ENCODE assay signal across 8 mouse cellular contexts in the genomic region with DNA sequence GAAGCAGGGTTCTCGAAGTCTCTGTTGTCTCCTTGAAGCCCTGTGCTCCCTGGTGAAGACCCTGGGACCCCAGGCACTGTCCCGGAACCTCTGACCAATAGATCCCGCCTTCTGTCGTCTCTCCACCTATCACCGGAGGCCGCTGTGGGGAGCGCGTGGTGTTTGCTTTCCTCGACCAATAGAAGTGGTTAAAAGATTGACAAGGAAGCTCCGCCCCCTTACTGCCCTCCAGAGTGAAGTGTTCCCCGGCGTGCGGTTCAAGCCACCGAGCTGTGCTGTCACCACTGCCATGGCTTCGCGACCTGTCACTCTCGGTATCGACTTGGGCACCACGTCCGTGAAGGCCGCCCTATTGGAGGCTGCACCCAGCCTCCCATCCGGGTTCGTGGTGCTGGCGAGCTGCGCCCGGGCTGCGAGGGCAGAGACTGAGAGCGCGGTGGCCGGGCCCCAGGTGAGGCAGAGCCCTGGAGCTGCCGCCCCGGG. TPM values are rescaled to one million over a fixed set of nuclear protein-coding genes. Genes with fewer than 3 reads are reported as not detected.
DNase-seq lines count a peak whose midpoint lies in the region; ATAC-seq and TF ChIP-seq lines count a peak whose summit lies in the region.

A gene (plus strand): TSS at position 231 of the 483 bp plus-strand sequence.

- dilution Hi-C loops in CH12.LX (cut with MboI; ENCODE audit: extremely low pct_ligation_motif_present, extremely low pct_unique_long_range_greater_than_20kb, low sequenced_read_pairs) = no loop called here

- H3K4me3 ChIP-seq in CH12.LX (replicated peaks in 1 of 3; ENCODE audit: low read depth in 2 of 3, low read length in 2 of 3, poor library complexity in 1 of 3) = peak within 1 kb of the TSS; percentile 70 to 91 (median 79)
- H3K4me3 ChIP-seq in forebrain, embryonic 12.5 days (replicated peaks) = peak within 1 kb of the TSS; percentile 61
- H3K4me3 ChIP-seq in heart, postnatal 0 days (ENCODE audit: low read depth, low read length) = peak within 1 kb of the TSS; percentile 67
- H3K4me3 ChIP-seq in liver, embryonic 16.5 days (ENCODE audit: low read depth, low read length) = peak within 1 kb of the TSS; percentile 76
- peak within 1 kb of the TSS; percentile 68 for H3K4me3 ChIP-seq in neural tube, embryonic 13.5 days
- H3K4me3 ChIP-seq in testis, adult 2 months (ENCODE audit: control insufficient read depth, low read depth, low read length) = peak within 1 kb of the TSS; percentile 86

- peaks cover 6 to 25% of the 10 kb centered on the region in 2 experiments; a peak in 3 of 4 replicates for H3K4me1 ChIP-seq in CH12.LX (ENCODE audit: control insufficient read depth in 1 of 2, insufficient read depth in 2 of 2)
- peaks cover 16% of the 10 kb centered on the region for H3K4me1 ChIP-seq in forebrain, embryonic 12.5 days
- H3K4me1 ChIP-seq in heart, postnatal 0 days (ENCODE audit: control insufficient read depth, insufficient read depth) = peaks cover 8% of the 10 kb centered on the region; the same call in 1 of the 2 replicates
- peaks cover 13% of the 10 kb centered on the region for H3K4me1 ChIP-seq in liver, embryonic 16.5 days (ENCODE audit: control insufficient read depth, low read depth, low read length)
- peaks cover 27% of the 10 kb centered on the region for H3K4me1 ChIP-seq in neural tube, embryonic 13.5 days (replicated peaks)
- H3K4me1 ChIP-seq in testis, adult 2 months (ENCODE audit: control insufficient read depth, insufficient read depth, low read length) = peaks cover 11% of the 10 kb centered on the region

- H3K27me3 ChIP-seq in CH12.LX (replicated peaks) = peaks cover 2% of the 10 kb centered on the region
- peaks cover 10% of the 10 kb centered on the region; the same call in 1 of the 2 replicates for H3K27me3 ChIP-seq in forebrain, embryonic 12.5 days
- H3K27me3 ChIP-seq in heart, postnatal 0 days (ENCODE audit: control insufficient read depth, insufficient read depth, low read length) = no peaks in the 10 kb centered on the region
- no peaks in the 10 kb centered on the region for H3K27me3 ChIP-seq in liver, embryonic 16.5 days (ENCODE audit: control insufficient read depth, insufficient read depth, low read depth, low read length)
- no peaks in the 10 kb centered on the region for H3K27me3 ChIP-seq in neural tube, embryonic 13.5 days
- H3K27me3 ChIP-seq in testis, adult 2 months (ENCODE audit: control insufficient read depth, insufficient read depth, low read length) = no peaks in the 10 kb centered on the region

- no peak within 1 kb of the TSS for H3K27ac ChIP-seq in CH12.LX (ENCODE audit: insufficient read depth, low read depth)
- 0 out of 2 replicates have a peak within 1 kb of the TSS, but pooled peaks have one; percentile 19 for H3K27ac ChIP-seq in forebrain, embryonic 12.5 days
- H3K27ac ChIP-seq in heart, postnatal 0 days (ENCODE audit: low read depth) = peak within 1 kb of the TSS; percentile 54
- H3K27ac ChIP-seq in liver, embryonic 16.5 days (ENCODE audit: low read length) = peak within 1 kb of the TSS; percentile 82
- peak within 1 kb of the TSS; percentile 49 for H3K27ac ChIP-seq in neural tube, embryonic 13.5 days (replicated peaks)
- H3K27ac ChIP-seq in testis, adult 2 months (ENCODE audit: control insufficient read depth, insufficient read depth, low read depth, low read length) = peak within 1 kb of the TSS; percentile 56

- TF ChIP-seq EP300 in CH12.LX (IDR thresholded peaks at IDR 0.05; ENCODE audit: low read length) = no peak
- no peak for TF ChIP-seq EP300 in heart, postnatal 0 days (IDR thresholded peaks at IDR 0.05; ENCODE audit: low read depth)

- DNase-seq in CH12.LX (ENCODE audit: extremely low read depth) = peak; percentile 99
- peak; percentile 95 for DNase-seq in c-Kit-positive CD71-positive TER-119-negative erythroid progenitor cells, embryonic 14.5 days (ENCODE audit: low read depth)
- peak; percentile 99 for DNase-seq in heart, postnatal 0 days (ENCODE audit: low spot score)
- peak; percentile 94 to 96 for DNase-seq in kidney, postnatal 4 days

- H3K79me2 ChIP-seq in CH12.LX (replicated peaks; ENCODE audit: control insufficient read depth, extremely low read depth, insufficient read depth, poor library complexity, severe bottlenecking) = no peaks in the 10 kb centered on the region

- H3K9ac ChIP-seq in CH12.LX (ENCODE audit: insufficient read depth, low read depth) = peak within 1 kb of the TSS; percentile 76
- peak within 1 kb of the TSS; percentile 78 for H3K9ac ChIP-seq in forebrain, embryonic 12.5 days
- peak within 1 kb of the TSS; percentile 62 for H3K9ac ChIP-seq in heart, postnatal 0 days (replicated peaks; ENCODE audit: low read depth, low read length)
- H3K9ac ChIP-seq in liver, embryonic 16.5 days (ENCODE audit: low read depth, low read length) = peak within 1 kb of the TSS; percentile 82
- H3K9ac ChIP-seq in neural tube, embryonic 13.5 days = peak within 1 kb of the TSS; percentile 84

- TF ChIP-seq POLR2A in CH12.LX (IDR thresholded peaks at IDR 0.05; ENCODE audit: low read depth, low read length) = peak; percentile 65
- peak; percentile 78; the same call in 1 of the 2 replicates for TF ChIP-seq POLR2A in testis, adult 2 months (IDR thresholded peaks at IDR 0.05; ENCODE audit: control insufficient read depth, low read depth, low read length)

- in situ Hi-C loops in CH12.LX (cut with MboI; ENCODE audit: low pct_ligation_motif_present, low pct_unique_long_range_greater_than_20kb, low sequenced_read_pairs) = no loop called here

- TF ChIP-seq RAD21 in CH12.LX (IDR thresholded peaks at IDR 0.05; ENCODE audit: low read depth, low read length) = no peak

- no peak for TF ChIP-seq CTCF in CH12.LX (conservative IDR thresholded peaks at IDR 0.05 in 1 of 2, IDR thresholded peaks at IDR 0.05 in 1 of 2; ENCODE audit: low read depth in 2 of 2, low read length in 2 of 2)
- no peak for TF ChIP-seq CTCF in heart, postnatal 0 days (IDR thresholded peaks at IDR 0.05; ENCODE audit: low read depth)
- TF ChIP-seq CTCF in testis, adult 2 months (IDR thresholded peaks at IDR 0.05; ENCODE audit: control insufficient read depth, insufficient read depth, insufficient replicate concordance, low read depth, low read length) = no peak

- under 1% methylated on average over 31 of the region's 32 CpGs for WGBS in forebrain, embryonic 12.5 days
- under 1% methylated on average over 32 of the region's 32 CpGs for WGBS in heart, postnatal 0 days
- WGBS in liver, embryonic 16.5 days (ENCODE audit: insufficient replicate concordance) = under 1% methylated on average over 32 of the region's 32 CpGs
- under 1% methylated on average over 32 of the region's 32 CpGs for WGBS in neural tube, embryonic 13.5 days

- peaks cover 0 to 7% of the 10 kb centered on the region in 2 experiments for H3K36me3 ChIP-seq in CH12.LX (replicated peaks in 1 of 2; ENCODE audit: control insufficient read depth in 1 of 2, insufficient read depth in 1 of 2, low read length in 1 of 2)
- H3K36me3 ChIP-seq in forebrain, embryonic 12.5 days (replicated peaks) = no peaks in the 10 kb centered on the region
- H3K36me3 ChIP-seq in heart, postnatal 0 days (replicated peaks; ENCODE audit: control insufficient read depth, insufficient read depth, low read length) = peaks cover 7% of the 10 kb centered on the region; the same call in 1 of the 2 replicates
- H3K36me3 ChIP-seq in liver, embryonic 16.5 days (ENCODE audit: control insufficient read depth, insufficient read depth) = no peaks in the 10 kb centered on the region
- peaks cover 17% of the 10 kb centered on the region for H3K36me3 ChIP-seq in neural tube, embryonic 13.5 days
- no peaks in the 10 kb centered on the region for H3K36me3 ChIP-seq in testis, adult 2 months (ENCODE audit: control insufficient read depth, insufficient read depth, low read length)

- H3K4me2 ChIP-seq in CH12.LX (ENCODE audit: insufficient read depth, low read depth, poor library complexity, severe bottlenecking) = peak within 1 kb of the TSS; percentile 90
- H3K4me2 ChIP-seq in forebrain, embryonic 12.5 days = peak within 1 kb of the TSS; percentile 95
- H3K4me2 ChIP-seq in heart, postnatal 0 days (ENCODE audit: low read depth, low read length) = peak within 1 kb of the TSS; percentile 84
- peak within 1 kb of the TSS; percentile 88 for H3K4me2 ChIP-seq in liver, embryonic 16.5 days (ENCODE audit: low read depth, low read length)
- H3K4me2 ChIP-seq in neural tube, embryonic 13.5 days = peak within 1 kb of the TSS; percentile 86

- ATAC-seq in forebrain, embryonic 12.5 days (ENCODE audit: low FRiP score) = peak; percentile 98
- ATAC-seq in heart, postnatal 0 days (ENCODE audit: insufficient read depth, low read depth) = peak; percentile 97
- peak; percentile 97 for ATAC-seq in liver, embryonic 16.5 days (ENCODE audit: low read depth)
- peak; percentile 98 for ATAC-seq in neural tube, embryonic 13.5 days (ENCODE audit: low read depth)

- H3K9me3 ChIP-seq in CH12.LX (replicated peaks; ENCODE audit: low read length) = no peaks in the 10 kb centered on the region
- H3K9me3 ChIP-seq in forebrain, embryonic 12.5 days = no peaks in the 10 kb centered on the region
- no peaks in the 10 kb centered on the region for H3K9me3 ChIP-seq in heart, postnatal 0 days (replicated peaks; ENCODE audit: control insufficient read depth, low read length)
- no peaks in the 10 kb centered on the region for H3K9me3 ChIP-seq in liver, embryonic 16.5 days (replicated peaks; ENCODE audit: control insufficient read depth, low read length)
- H3K9me3 ChIP-seq in neural tube, embryonic 13.5 days = no peaks in the 10 kb centered on the region

TF ChIP-seq in CH12.LX, 34 proteins besides CTCF, POLR2A, EP300 and RAD21 (continues in another document):
- TF ChIP-seq HCFC1 (IDR thresholded peaks at IDR 0.05; ENCODE audit: low read depth, low read length) (peak; percentile 58; the same call in 1 of the 2 replicates), TBP (conservative IDR thresholded peaks at IDR 0.05; ENCODE audit: low read depth, low read length) (peak; percentile 69), USF1 (IDR thresholded peaks at IDR 0.05; ENCODE audit: low read depth, low read length) (no peak), PAX5 (IDR thresholded peaks at IDR 0.05; ENCODE audit: low read length) (no peak), MYC (IDR thresholded peaks at IDR 0.05; ENCODE audit: low read depth, low read length) (peak; percentile 71; the same call in 1 of the 2 replicates), ZC3H11A (IDR thresholded peaks at IDR 0.05; ENCODE audit: low read depth, low read length) (no peak), CHD2 (IDR thresholded peaks at IDR 0.05; ENCODE audit: low read length) (peak; percentile 68; the same call in 1 of the 2 replicates)

RNA-seq across cellular contexts. Expression of the gene that starts here (rescaled TPM):
- 1.5 and 1.8 TPM in 2 replicates for total RNA-seq in CH12.LX (2012; rRNA removed)
- 1.3 and 1.4 TPM in 2 replicates for total RNA-seq in CH12.LX (2014; rRNA removed)
- polyA plus RNA-seq in CH12.LX (2012; ENCODE audit: insufficient read length, low read depth) = 0.76 and 0.83 TPM in 2 replicates
- polyA plus RNA-seq in forebrain, embryonic 12.5 days (2016; fragmentation: Nextera tagmentation; extraction: Ambion mirVana) = 1.1 and 1.2 TPM in 2 replicates
- total RNA-seq in heart, postnatal 0 days (2014; rRNA removed; ENCODE audit: low replicate concordance) = 0.08 and 1.9 TPM in 2 replicates
- polyA plus RNA-seq in heart, postnatal 0 days (2015; fragmentation: Nextera tagmentation; extraction: Ambion mirVana) = 0.77 and 0.95 TPM in 2 replicates
- polyA plus RNA-seq in liver, embryonic 16.5 days (2015; fragmentation: Nextera tagmentation; extraction: Ambion mirVana) = 3.0 and 4.4 TPM in 2 replicates
- 2.4 and 3.5 TPM in 2 replicates for polyA plus RNA-seq in neural tube, embryonic 13.5 days (2015; fragmentation: Nextera tagmentation; extraction: Ambion mirVana)
- 1.8 and 2.0 TPM in 2 replicates for polyA plus RNA-seq in testis, adult 2 months (2012; rRNA removed)
